Mouse (Mus musculus) cerebellum, adult 18-20 months (tissue): Measurements from ENCODE around the gene Rnf39.
A peak's percentile ranks its signal among the peaks of the same experiment; 100 is the strongest.

Experiments used
- DNase-seq, 2 experiments: peaks; one replicate each; pipeline ENCODE4 v3.0.0; 2021

The Rnf39 gene

DNA sequence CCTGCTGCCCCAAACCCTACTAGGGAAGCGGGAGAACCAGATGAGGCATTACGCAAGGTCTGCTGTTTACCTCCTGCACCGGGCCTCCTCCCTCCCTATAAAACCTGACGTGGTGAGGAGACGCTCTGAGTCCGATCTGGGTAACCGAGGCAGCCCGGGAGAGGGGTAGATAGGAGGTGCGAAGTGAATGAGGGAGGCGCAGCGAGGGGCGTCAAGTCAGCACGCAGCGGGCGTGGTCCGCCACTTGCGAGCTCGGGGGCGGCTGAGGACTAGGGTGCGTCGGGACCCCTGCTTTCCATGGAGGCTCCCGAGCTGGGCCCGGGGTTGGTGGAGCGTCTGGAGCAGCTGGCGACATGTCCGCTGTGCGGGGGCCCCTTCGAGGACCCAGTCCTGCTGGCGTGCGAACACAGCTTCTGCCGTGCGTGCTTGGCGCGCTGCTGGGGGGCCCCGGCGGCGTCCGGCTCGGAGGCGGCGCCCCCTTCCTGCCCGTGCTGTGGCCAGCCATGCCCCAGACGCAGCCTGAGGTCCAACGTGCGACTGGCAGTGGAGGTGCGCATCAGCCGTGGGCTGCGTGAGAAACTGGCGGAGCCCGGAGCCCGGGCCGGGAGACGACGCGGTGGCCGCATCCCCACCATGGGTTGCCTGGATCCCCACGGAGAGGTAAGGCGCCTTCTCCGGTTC lies at the start of gene Rnf39:
Gene Rnf39 (plus strand): TSS at position 128 of the 681 bp plus-strand sequence.
- DNase-seq = peak; percentile 56 to 68

DNA sequence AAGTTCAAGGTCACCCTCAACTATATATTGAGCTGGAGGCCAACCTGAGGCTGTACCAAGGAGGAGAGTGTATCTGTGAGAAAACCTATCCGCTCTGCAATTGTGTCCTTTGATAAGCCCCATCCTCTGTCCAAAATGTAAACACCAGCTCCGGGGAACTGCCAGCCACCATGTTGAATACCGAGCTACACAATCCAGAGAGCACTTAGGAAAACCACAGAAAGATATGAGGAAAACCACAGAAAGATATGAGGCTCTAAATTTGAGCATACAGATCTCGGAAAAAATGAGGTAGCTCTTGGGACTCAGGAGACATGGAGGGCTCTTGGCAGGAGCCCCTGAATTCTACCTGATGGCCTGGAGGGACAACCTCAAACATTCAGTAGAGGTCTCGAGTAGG lies 49.3 kb upstream of the Rnf39 start:
- DNase-seq = no peak

DNA sequence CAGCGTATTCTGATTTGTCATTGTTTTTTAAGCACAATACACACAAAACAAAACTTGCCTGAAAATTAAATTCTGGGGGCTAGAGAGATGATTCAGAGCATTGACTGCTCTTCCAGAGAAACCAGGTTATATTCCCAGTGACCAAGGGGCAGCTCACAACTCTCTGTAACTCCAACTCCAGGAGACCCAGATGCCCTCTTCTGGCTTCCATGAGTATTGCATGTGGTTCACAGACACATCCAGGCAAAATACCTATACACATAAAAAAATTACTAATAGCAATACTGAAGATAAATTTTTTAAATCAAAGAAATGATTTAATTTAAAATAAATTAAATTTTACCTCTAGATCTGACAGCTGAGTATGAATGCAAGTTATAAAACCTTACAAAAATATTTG lies 46.1 kb upstream of the Rnf39 start:
- peak; percentile 45 to 50 for DNase-seq

DNA sequence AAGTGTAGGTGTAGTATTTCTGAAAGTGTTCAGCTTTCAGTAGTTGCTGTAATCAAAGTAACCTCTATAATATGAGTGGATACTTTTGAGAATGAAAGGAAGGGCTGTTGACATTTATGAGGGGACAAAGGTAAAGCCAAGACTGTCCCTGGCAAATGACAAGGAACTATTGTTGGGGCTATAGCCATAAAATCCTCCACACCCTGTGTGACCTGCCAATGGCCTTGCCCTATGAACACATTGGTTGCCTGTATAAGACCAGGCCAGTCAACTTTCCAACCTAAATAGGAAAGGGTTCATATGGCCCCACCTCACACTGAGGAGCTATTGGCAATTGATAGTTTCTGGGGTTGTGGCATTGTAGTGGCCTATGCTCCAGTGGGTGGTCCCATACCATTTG lies 45.7 kb upstream of the Rnf39 start:
- DNase-seq = no peak

DNA sequence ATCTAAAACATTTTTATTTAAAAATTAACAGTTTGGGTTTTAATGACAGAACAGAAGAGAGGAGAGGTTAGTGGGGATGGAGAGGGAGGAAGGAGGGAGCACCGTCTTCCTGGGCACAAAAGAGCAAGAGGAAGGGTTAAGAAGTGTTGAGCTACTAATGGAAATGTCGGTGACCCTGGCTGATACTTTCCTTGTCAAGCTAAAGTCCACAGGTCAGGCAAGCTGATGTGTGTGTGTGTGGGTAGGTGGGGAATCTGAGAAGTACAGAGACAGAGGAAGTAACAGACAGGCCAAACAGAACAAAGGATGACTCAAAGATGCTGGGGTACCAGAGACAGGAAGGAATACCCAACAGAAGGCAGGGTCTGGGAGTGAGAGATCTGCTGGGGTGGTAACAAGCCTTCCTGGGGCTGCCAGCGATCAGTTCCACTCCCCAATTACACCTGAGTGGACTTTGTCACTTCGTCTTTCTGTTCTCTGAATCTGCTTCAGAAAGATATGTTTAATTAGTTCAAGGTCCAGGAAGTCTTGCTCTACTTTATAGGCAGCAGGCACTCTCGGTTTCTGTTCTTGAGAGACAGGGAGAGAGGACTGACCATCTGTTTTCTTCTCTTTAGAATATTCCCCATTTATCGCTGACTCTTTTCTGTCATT lies 45.0 kb upstream of the Rnf39 start, which contains the start of gene Trim31:
Gene Trim31 (plus strand): TSS at position 567 of the 654 bp plus-strand sequence.
- DNase-seq = no peak

DNA sequence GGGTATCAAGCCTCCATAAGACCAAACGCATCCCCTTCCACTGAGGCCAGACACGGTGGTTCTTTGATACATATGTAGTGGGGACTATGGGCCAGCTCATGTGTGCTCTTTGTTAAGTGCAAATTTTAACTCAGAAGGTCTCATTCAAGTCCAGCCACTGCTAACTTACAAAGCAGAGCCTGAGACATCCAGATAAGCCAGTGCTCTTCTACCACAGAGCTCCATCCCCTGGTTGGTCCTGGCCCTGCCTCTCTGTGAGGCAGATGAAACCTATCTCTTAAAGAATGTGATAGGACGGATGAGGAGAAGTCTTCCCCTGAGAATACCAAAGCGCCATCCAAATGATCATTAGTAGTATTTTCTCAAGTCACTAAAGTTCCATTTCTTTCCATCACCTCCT lies 43.3 kb upstream of the Rnf39 start:
- no peak for DNase-seq

DNA sequence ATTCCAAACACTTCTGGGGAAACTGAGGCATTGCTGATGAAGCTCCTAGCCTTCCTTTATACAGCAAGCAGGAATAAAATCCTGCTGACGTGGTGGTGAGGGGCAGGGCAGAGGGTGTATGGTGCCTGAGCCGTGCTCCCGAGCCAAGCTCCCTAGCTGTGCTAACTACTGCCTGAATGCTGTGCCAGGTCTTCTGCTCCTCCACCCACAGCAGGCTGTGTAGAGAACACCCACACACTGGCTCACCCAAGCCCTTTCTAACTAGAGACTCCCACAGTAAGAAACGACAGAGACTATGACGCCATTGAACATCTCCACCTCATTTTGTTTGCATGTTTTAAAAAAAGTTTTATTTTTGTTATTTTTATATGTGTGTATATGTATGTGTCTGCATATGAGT lies 42.7 kb upstream of the Rnf39 start:
- no peak for DNase-seq

DNA sequence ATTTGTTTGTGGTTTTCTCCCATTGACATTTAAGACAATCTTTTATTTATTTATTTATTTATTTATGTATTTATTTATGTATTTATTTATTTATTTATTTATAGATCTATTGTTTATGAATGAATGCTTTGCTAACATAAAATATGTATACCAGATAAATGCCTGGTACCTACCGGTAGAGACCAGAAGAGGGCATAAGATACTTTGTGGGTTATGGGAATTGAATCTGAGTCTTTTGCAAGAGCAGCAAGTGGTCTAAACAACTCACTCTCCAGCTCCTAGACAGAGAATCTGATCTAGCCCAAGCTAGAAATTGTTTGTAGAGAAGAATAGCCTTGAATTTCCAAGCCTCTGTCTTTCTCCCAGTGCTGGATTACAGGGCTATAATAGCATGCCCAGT lies 42.0 kb upstream of the Rnf39 start:
- DNase-seq = no peak

DNA sequence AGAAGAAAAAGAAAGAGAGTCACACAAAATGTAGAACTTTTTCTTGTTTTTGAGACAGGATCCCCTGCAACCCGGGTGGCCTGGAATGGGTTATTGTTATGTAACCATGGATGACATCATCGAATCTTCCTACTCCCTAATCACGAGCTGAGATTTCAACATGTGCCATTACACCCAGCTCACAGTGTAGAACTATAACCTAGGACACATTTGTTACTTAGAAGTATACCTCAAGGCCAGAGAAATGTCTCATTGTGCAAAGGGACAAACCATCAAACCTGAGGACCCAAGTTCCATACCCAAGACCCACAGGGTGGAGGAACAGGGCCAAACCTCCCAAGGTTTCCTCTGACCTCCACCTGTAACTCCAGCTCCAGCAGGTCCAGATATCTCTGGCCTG lies 39.1 kb upstream of the Rnf39 start:
- no peak for DNase-seq

DNA sequence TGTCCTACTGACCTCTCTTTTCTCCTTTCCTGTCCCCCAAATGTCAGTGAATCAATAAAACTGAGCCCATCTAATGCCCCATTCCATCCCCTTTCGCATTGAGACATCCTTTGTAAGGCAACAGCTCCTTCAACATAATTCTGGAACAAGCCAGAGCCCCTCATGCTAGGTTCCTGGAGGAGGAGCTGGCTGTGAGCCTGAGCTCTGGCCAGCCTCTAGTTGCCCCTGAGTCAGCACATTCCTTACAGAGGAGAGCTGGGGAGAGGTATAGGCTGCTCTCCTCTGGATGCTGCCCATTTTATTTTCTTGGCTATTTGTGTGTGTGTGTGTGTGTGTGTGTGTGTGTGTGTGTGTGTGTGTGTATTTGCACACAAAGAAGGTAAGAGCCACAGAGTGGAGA lies 34.5 kb upstream of the Rnf39 start:
- DNase-seq = no peak

DNA sequence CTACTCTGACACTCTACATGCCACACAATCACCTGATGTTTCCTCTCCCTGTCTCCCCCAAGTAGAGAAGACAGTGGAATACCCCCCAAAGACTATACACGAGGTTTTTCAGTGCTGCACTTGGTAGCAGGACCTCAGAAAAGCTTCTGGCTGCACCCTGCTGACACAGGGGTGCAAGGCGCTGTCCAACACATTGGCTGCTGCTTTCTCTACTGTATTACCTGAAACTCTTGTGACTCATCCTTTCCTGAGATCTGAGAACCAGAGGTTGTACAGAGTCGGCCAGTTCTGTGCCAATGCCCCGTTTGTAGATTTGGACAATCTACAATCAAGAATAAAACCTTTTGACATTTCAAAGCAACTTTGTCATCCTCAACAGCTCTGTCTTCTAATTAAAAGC lies 32.9 kb upstream of the Rnf39 start:
- DNase-seq = no peak

DNA sequence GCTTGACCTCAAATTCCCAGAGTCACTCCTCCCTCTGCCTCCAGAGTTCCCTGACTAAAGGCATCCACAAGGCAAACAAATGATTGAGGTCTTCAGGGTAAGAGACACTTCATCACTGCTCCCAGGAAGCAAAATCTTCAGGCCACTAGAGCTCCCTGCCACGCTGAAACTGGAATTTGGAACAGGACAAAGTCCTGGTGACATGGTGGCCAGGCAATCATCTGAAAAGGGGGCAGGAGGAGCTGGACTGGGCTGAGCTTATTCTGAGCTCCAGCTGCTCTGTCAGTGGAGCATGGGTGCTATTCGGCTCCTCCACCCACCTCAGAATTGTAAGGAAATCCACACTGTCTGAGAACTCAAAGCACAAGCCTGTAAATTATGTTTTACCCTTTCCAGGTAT lies 30.7 kb upstream of the Rnf39 start:
- no peak for DNase-seq

DNA sequence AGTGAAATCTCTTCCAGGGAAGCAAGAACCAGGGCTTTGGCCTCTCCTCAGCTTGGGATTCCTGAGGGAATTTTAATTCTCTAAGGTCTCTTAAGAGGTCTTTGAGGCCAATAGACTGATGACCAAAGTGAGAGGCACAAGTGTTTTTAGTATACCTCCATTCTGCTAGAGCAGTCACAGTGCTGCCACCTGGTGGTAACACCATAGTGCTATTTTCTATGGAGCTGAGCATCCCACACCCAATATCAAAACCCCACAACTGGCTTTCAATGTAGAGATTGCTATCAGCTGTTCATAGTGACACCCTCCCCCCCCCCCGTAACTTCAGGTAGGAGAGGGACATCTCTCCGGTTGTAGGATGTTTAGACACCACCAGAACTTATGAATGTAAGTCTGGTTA lies 28.6 kb upstream of the Rnf39 start:
- DNase-seq = peak; percentile 81 to 83

DNA sequence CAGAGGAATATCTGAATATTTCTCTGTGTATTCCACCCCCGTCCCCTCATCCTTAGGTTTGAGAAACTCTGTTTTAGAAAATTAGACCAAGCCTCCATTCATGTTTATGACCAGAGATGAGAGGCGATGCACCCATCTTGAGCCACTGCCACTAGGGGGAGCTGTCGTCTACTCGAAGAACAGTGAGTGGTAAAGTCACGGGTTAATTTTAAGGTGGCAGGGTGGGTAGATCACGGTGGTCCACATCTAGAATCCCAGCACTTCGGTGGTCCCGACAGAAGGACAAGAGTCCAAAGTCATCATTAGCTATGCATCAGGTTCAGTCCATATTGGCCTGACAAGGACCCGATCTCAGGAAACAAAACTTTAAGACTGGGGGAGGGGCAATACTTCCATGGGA lies 27.6 kb upstream of the Rnf39 start:
- peak; percentile 53 to 71 for DNase-seq

DNA sequence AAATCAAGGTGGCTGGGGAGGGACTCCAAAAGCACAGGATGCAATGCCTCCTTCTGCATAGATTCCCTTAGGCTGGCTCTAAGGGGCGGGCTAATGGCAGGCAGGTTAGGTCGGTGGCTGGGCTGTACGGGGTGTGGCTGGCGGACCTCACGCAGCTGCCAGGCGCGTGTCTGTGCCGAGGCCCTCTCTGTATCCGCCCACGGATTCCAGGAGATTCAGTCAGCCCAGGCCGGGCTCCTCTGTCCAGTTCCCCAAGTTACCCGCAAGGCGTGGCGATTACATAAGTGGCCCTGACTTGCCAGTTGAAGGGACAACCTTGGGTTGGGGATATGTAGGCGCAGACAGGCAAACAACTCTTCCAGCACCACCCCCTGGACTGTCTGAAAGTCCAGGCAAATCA lies 22.5 kb upstream of the Rnf39 start:
- DNase-seq = no peak

DNA sequence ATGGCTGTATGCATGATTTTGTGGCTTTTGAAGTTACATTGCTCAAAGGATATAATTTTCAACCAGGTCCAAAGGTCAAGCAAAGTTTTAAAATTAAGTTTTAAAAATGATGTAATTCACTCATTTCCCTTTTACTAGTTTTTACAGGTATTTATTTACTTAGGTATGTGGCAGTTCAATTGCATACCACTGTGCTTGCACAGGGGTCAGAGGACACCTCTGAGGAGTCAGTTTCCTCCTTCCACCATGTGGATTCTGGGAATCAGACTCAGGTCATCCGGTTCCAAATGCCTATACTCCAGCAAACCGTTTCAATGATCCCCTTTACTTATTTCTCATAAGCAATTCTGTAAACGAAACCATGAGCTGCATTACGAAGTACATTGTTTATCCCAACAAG lies 20.0 kb upstream of the Rnf39 start:
- no peak for DNase-seq

DNA sequence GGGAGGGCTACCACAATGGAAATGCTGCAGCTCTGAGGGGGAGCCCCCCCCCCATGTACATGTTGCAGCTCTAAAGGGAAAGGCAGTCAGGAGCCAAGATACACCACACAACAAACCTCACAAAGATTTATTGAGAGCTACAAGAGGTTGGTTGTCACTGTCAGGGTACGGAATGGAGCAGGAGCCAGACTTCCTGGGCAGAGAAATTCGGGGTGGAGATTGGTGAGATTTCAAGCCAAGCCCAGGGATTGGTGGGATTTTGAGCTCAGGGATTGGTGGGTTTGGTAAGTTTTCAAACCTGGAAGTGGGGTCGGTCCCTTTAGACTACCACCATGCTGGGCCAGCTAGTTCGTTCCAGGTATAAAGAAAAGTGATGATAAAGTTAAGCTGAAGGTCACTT lies 19.2 kb upstream of the Rnf39 start:
- DNase-seq = no peak

DNA sequence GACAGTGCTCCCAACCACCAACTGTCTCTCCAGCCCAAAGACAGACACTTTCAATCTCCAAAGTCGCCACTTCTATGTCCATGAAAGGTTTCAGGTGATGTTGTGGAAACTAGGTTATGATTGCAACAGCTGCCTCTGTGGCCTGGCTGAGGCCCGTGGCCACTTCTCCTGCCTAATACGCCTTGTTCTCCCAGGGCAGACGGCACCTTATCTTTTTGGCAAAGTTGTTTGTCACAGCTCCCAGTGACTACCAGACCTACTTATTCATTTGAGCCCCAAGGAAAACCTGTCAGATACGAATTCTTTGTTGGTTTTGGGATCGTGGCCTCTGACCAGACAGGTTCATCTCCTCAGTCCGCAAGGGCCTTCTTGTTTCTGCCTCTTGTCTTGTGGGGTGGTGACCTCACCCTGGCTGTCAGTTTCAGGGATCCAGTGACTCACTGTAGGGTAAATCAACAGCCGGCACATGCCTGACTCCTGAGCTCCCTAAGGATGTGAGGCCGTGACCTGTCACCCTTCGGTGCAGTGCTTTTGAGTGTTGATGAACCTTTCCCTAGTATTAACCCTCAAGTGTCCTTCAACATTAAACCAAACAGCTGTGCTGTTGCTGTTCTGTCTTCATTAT lies 15.1 kb upstream of the Rnf39 start:
- no peak for DNase-seq

DNA sequence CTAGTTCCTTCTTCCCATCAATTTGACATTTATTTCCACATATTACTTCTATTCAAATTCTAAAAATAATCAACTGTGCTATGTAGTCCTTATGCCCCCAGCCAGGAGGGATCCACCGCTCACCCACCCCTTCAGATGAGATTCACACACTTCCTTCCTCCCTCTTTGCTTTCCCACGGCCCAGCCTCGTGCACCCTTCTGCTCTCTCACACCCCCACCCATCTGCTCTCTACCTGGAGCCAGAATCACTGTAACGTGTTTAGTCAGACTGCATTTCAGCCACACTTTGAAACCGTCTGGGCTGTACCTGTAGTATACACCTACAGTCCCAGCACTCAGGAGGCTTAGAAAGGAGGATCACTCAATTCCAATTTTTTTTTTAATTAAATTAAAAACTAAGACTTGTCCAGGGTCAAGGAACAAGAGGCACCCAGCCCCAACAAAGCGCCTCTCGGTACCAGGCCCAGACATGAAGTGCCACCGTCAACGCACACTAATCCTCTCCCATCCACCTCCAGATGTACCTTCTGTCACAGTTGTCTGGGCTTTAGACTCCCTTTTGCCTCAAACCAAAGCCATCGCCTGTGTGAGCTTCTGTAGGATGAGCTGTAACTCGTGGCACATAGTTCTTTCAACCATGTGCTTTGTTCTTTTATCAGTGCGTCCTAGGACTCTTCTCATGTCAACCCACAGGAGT lies 13.3 kb upstream of the Rnf39 start:
- no peak for DNase-seq

DNA sequence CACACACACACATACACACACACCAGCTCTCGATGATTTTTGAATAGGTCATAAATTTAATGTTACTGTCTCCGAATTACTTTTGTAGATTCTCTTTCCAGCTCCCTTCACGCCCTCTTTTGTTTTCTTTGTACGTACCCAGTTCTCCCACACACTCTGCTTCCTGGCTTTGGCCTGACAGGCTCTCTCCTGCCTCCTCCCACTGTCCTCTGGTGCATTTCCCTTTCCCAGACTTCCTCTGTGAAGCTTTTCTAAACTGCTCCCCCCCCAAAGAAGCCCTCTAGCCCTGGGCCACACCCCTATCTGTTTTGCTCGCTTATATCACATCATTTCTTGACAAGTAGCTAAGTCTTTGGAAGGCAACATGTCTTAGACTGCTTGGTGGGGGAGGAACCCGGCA lies 12.5 kb upstream of the Rnf39 start:
- no peak for DNase-seq

DNA sequence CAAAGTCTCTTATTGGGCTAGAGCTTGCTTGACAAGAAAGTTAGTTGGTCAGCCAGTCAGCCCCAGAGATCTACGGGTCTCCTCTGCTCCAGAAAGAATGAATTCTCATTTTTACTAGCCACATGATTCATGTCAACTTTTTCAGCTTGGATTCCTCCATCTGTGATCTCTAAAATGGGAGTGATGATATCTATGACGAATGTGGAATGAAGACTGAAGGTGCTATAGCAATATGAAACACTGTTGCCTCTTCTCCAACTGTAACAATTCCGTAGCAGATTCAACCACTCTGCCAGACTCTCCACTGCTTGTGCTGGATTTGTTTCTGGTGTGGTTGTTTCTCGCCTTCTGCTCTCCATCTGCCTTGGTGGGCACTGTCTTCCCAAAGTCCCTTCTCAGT lies 11.6 kb upstream of the Rnf39 start:
- DNase-seq = no peak

DNA sequence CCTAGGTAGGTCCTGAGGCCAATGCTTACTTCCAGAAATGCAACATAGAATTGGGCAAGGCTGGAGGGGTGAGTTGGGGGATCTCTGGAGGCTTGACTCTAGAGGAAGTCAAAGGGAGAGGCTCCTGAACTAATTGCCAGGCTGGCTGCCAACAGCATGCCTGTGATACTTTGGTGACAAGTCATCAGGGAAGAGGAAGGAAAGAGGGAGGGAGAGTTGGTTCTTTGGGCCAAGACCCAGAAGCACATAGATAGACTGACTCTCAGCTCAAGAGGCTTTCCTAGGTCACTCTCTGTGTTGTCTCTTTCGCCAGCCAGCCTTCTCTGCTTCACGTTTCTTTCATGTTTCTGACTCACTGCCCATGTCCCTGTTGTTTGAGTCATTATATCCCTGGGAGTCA lies 10.9 kb upstream of the Rnf39 start:
- no peak for DNase-seq

DNA sequence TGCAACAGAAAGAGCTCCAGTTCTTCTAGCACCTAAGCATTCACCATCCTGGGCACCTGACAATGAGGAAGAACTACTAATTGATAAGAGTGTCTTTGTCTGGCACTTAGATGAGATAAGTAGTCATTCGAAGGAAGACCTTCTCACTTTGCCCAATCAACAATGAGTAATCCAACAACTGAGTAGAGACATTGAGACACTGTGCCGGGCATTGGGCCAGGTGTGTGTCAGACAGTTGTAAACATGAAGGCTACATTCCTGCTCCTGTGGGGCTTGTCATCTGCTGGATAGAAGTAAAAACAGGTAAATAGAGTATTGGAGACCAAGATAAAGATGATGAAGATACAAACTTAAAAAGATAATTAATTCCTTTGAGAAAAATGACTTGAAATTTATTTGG lies 4.7 kb upstream of the Rnf39 start:
- no peak for DNase-seq

DNA sequence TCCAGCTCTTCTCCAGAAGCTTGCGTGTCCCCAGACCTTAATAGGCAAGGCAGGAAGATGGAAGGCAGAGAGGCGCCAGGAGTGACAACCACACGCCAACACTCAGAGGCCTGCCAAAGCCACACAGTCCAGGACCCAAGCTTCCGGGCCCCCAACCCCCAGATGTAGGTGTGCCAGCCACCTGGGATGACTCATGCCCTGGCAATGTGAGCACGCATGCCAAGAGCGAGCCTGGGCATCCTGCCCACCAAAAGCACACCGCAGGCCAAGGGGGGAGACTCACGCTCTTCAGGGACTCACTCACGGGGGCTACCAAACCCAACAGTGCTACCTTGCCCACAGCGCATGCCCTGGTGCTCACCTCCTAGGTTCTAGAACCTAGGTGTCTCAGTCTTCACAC lies 327 bp upstream of the Rnf39 start:
- DNase-seq = peak; percentile 80 to 86
